11 mouse cellular contexts compared by ENCODE assay signal in genomic region chr19:58816453-58817041, GRCm38 (mm10). TPM values are rescaled to one million over a fixed set of nuclear protein-coding genes. Genes with fewer than 3 reads are reported as not detected.
DNase-seq lines count a peak whose midpoint lies in the region; ATAC-seq and TF ChIP-seq lines count a peak whose summit lies in the region.
"Had no signal": no experiment of that assay in that cellular context is flagged by ENCODE, and none has a peak within 500 bp of the region (broad histone marks: within the 10 kb centered on the region; RNA-seq: fewer than 3 reads in every experiment).

No protein-coding gene starts in this region.

- TF ChIP-seq CTCF in intestine, postnatal 0 days (IDR thresholded peaks at IDR 0.05; ENCODE audit: low read depth) = no peak

- no peaks in the 10 kb centered on the region for H3K36me3 ChIP-seq in intestine, embryonic 14.5 days (ENCODE audit: control insufficient read depth, insufficient read depth, low read length)
- H3K36me3 ChIP-seq in intestine, postnatal 0 days (ENCODE audit: control insufficient read depth, insufficient read depth) = no peaks in the 10 kb centered on the region
- H3K36me3 ChIP-seq in heart, embryonic 14.5 days (ENCODE audit: control insufficient read depth, insufficient read depth, low read length) = 0 out of 2 replicates have a peak, but pooled peaks cover 3% of the 10 kb centered on the region
- no peaks in the 10 kb centered on the region for H3K36me3 ChIP-seq in forebrain, embryonic 14.5 days (ENCODE audit: control insufficient read depth, insufficient read depth, low read length)
- 0 out of 2 replicates have a peak, but pooled peaks cover 2% of the 10 kb centered on the region for H3K36me3 ChIP-seq in forebrain, embryonic 16.5 days (ENCODE audit: control insufficient read depth, insufficient read depth)
- H3K36me3 ChIP-seq: liver, embryonic 12.5 days had no signal

- H3K9ac ChIP-seq in intestine, embryonic 14.5 days (ENCODE audit: low read length) = no peak overlapping the region
- no peak overlapping the region for H3K9ac ChIP-seq in intestine, postnatal 0 days (ENCODE audit: low read depth, low read length)
- peak overlapping the region; percentile 21; the same call in 1 of the 2 replicates for H3K9ac ChIP-seq in heart, embryonic 14.5 days (ENCODE audit: low read length)
- no peak overlapping the region for H3K9ac ChIP-seq in forebrain, embryonic 14.5 days (ENCODE audit: low read length)
- no peak overlapping the region for H3K9ac ChIP-seq in forebrain, embryonic 16.5 days (replicated peaks; ENCODE audit: low read depth, low read length)
- H3K9ac ChIP-seq: liver, embryonic 12.5 days had no signal

- H3K4me1 ChIP-seq in intestine, embryonic 14.5 days (replicated peaks; ENCODE audit: control insufficient read depth, insufficient read depth, low read length) = peaks cover 7% of the 10 kb centered on the region; the same call in 1 of the 2 replicates
- no peaks in the 10 kb centered on the region for H3K4me1 ChIP-seq in intestine, postnatal 0 days (replicated peaks; ENCODE audit: control insufficient read depth, insufficient read depth, low read length)
- H3K4me1 ChIP-seq in brown adipose tissue, adult 24 weeks (ENCODE audit: control insufficient read depth, insufficient read depth, insufficient read length, low read length) = peaks cover 26% of the 10 kb centered on the region
- H3K4me1 ChIP-seq in heart, embryonic 14.5 days (ENCODE audit: control insufficient read depth in 2 of 2, insufficient read depth in 2 of 2, low read length in 2 of 2) = peaks cover 26 to 32% of the 10 kb centered on the region in 2 experiments
- no peaks in the 10 kb centered on the region for H3K4me1 ChIP-seq in forebrain, embryonic 14.5 days (ENCODE audit: control insufficient read depth, insufficient read depth, low read length)
- no peaks in the 10 kb centered on the region for H3K4me1 ChIP-seq in forebrain, embryonic 16.5 days (replicated peaks; ENCODE audit: control insufficient read depth, insufficient read depth, low read length)
- H3K4me1 ChIP-seq: liver, embryonic 12.5 days had no signal

- no peaks in the 10 kb centered on the region for H3K9me3 ChIP-seq in intestine, embryonic 14.5 days (ENCODE audit: control insufficient read depth, low read length)
- H3K9me3 ChIP-seq in intestine, postnatal 0 days (ENCODE audit: control insufficient read depth) = no peaks in the 10 kb centered on the region
- no peaks in the 10 kb centered on the region for H3K9me3 ChIP-seq in heart, embryonic 14.5 days (ENCODE audit: control insufficient read depth, low read length)
- no peaks in the 10 kb centered on the region for H3K9me3 ChIP-seq in forebrain, embryonic 14.5 days (replicated peaks; ENCODE audit: control insufficient read depth, low read length)
- H3K9me3 ChIP-seq in forebrain, embryonic 16.5 days (ENCODE audit: control insufficient read depth, low read length) = no peaks in the 10 kb centered on the region
- H3K9me3 ChIP-seq: liver, embryonic 12.5 days had no signal

- no peaks in the 10 kb centered on the region for H3K27me3 ChIP-seq in intestine, embryonic 14.5 days (replicated peaks; ENCODE audit: control insufficient read depth, insufficient read depth, low read length)
- H3K27me3 ChIP-seq in intestine, postnatal 0 days (replicated peaks; ENCODE audit: control insufficient read depth, insufficient read depth, low read length) = no peaks in the 10 kb centered on the region
- no peaks in the 10 kb centered on the region for H3K27me3 ChIP-seq in heart, embryonic 14.5 days (ENCODE audit: control insufficient read depth, insufficient read depth, low read length)
- no peaks in the 10 kb centered on the region for H3K27me3 ChIP-seq in forebrain, embryonic 14.5 days (replicated peaks; ENCODE audit: control insufficient read depth, insufficient read depth, low read length)
- no peaks in the 10 kb centered on the region for H3K27me3 ChIP-seq in forebrain, embryonic 16.5 days (replicated peaks; ENCODE audit: control insufficient read depth, insufficient read depth, low read length)
- H3K27me3 ChIP-seq: liver, embryonic 12.5 days had no signal

- H3K4me3 ChIP-seq in intestine, embryonic 14.5 days (ENCODE audit: low read depth, low read length) = no peak overlapping the region
- H3K4me3 ChIP-seq in intestine, postnatal 0 days (ENCODE audit: low read depth, low read length) = no peak overlapping the region
- H3K4me3 ChIP-seq in brown adipose tissue, adult 24 weeks (ENCODE audit: insufficient read depth, low read depth, low read length) = no peak overlapping the region
- no peak overlapping the region for H3K4me3 ChIP-seq in heart, embryonic 14.5 days (ENCODE audit: control insufficient read depth in 1 of 2, insufficient read depth in 1 of 2, low read depth in 1 of 2, low read length in 2 of 2)
- no peak overlapping the region for H3K4me3 ChIP-seq in forebrain, embryonic 14.5 days (ENCODE audit: low read depth, low read length)
- no peak overlapping the region for H3K4me3 ChIP-seq in forebrain, embryonic 16.5 days (replicated peaks; ENCODE audit: low read length)
- H3K4me3 ChIP-seq: liver, embryonic 12.5 days had no signal

- H3K4me2 ChIP-seq in intestine, embryonic 14.5 days (ENCODE audit: low read length) = no peak overlapping the region
- H3K4me2 ChIP-seq in intestine, postnatal 0 days (replicated peaks; ENCODE audit: low read depth) = no peak overlapping the region
- H3K4me2 ChIP-seq in heart, embryonic 14.5 days (ENCODE audit: low read length) = no peak overlapping the region
- no peak overlapping the region for H3K4me2 ChIP-seq in forebrain, embryonic 14.5 days (ENCODE audit: low read length)
- H3K4me2 ChIP-seq in forebrain, embryonic 16.5 days (ENCODE audit: low read length) = no peak overlapping the region
- H3K4me2 ChIP-seq: liver, embryonic 12.5 days had no signal

- no peak for DNase-seq in intestine, embryonic 14.5 days (ENCODE audit: low spot score)
- DNase-seq in left cerebral cortex, adult 18-20 months (ENCODE audit: low spot score in 2 of 2) = peak; percentile 70 to 85
- DNase-seq in thymus, postnatal 25 days = no peak
- DNase-seq in forebrain, embryonic 14.5 days (ENCODE audit: low spot score) = no peak

- H3K27ac ChIP-seq in intestine, embryonic 14.5 days (ENCODE audit: low read depth) = peak overlapping the region; percentile 7; the same call in 1 of the 2 replicates
- H3K27ac ChIP-seq in intestine, postnatal 0 days (ENCODE audit: low read depth, low read length) = no peak overlapping the region
- H3K27ac ChIP-seq in brown adipose tissue, adult 24 weeks (replicated peaks; ENCODE audit: low read depth, low read length) = peak overlapping the region; percentile 21; the same call in 1 of the 2 replicates
- no peak overlapping the region for H3K27ac ChIP-seq in heart, embryonic 14.5 days (replicated peaks in 1 of 2; ENCODE audit: control insufficient read depth in 1 of 2, insufficient read depth in 1 of 2, low read depth in 2 of 2, low read length in 2 of 2)
- no peak overlapping the region; the same call in 1 of the 2 replicates for H3K27ac ChIP-seq in forebrain, embryonic 14.5 days (ENCODE audit: low read depth, low read length)
- no peak overlapping the region for H3K27ac ChIP-seq in forebrain, embryonic 16.5 days (ENCODE audit: low read length)
- H3K27ac ChIP-seq: liver, embryonic 12.5 days had no signal

- WGBS in intestine, embryonic 14.5 days = 53% methylated on average over 17 of the region's 17 CpGs
- 65% methylated on average over 17 of the region's 17 CpGs for WGBS in intestine, postnatal 0 days
- 62% methylated on average over 17 of the region's 17 CpGs for WGBS in heart, embryonic 14.5 days
- 89% methylated on average over 17 of the region's 17 CpGs for WGBS in forebrain, embryonic 14.5 days
- WGBS in forebrain, embryonic 16.5 days = 84% methylated on average over 17 of the region's 17 CpGs

- ATAC-seq in intestine, embryonic 14.5 days (replicated peaks; ENCODE audit: low FRiP score, low TSS enrichment, low read depth) = no peak
- no peak for ATAC-seq in intestine, postnatal 0 days
- no peak for ATAC-seq in heart, embryonic 14.5 days (ENCODE audit: insufficient number of reproducible peaks, insufficient read depth, low FRiP score, low read depth)
- no peak for ATAC-seq in forebrain, embryonic 14.5 days
- ATAC-seq in forebrain, embryonic 16.5 days = no peak
- ATAC-seq: liver, embryonic 12.5 days had no signal

RNA-seq across cellular contexts. Expression of gene 1700019N19Rik, which starts 22.3 kb away (rescaled TPM):
- not detected in 2 replicates for polyA plus RNA-seq in intestine, embryonic 14.5 days (2014; fragmentation: Nextera tagmentation; extraction: Ambion mirVana)
- not detected in 2 replicates for polyA plus RNA-seq in intestine, postnatal 0 days (2015; fragmentation: Nextera tagmentation; extraction: Ambion mirVana)
- not detected in 2 replicates for polyA plus RNA-seq in brown adipose tissue, adult 24 weeks (2012; ENCODE audit: insufficient read depth, insufficient read length, missing spikeins)
- not detected in 2 replicates for polyA plus RNA-seq in heart, embryonic 14.5 days (2014; fragmentation: Nextera tagmentation; extraction: Ambion mirVana)
- total RNA-seq in left cerebral cortex, adult 18-20 months (2021) = under 1 TPM in 1 of 2 experiments, not detected in 1; 0.84 TPM
- polyA plus RNA-seq in forebrain, embryonic 14.5 days (2014; fragmentation: Nextera tagmentation; extraction: Ambion mirVana) = not detected in 2 replicates
- polyA plus RNA-seq in forebrain, embryonic 16.5 days (2015; fragmentation: Nextera tagmentation; extraction: Ambion mirVana) = not detected in 2 replicates
- total RNA-seq: common myeloid progenitor, adult 5-6 weeks; gastrocnemius, postnatal 4 days had no signal

RNA-seq across cellular contexts. Expression of gene Pnliprp2, which starts 57.0 kb away (rescaled TPM):
- 2.8 and 4.4 TPM in 2 replicates for polyA plus RNA-seq in intestine, embryonic 14.5 days (2014; fragmentation: Nextera tagmentation; extraction: Ambion mirVana)
- polyA plus RNA-seq in intestine, postnatal 0 days (2015; fragmentation: Nextera tagmentation; extraction: Ambion mirVana) = 5.2 and 5.3 TPM in 2 replicates
- polyA plus RNA-seq in brown adipose tissue, adult 24 weeks (2012; ENCODE audit: insufficient read depth, insufficient read length, missing spikeins) = not detected in 2 replicates
- polyA plus RNA-seq in heart, embryonic 14.5 days (2014; fragmentation: Nextera tagmentation; extraction: Ambion mirVana) = 0.12 TPM in 1 of 2 replicates, not detected in the other
- total RNA-seq in left cerebral cortex, adult 18-20 months (2021) = not detected
- 0.22 and 0.63 TPM in 2 replicates for polyA plus RNA-seq in forebrain, embryonic 14.5 days (2014; fragmentation: Nextera tagmentation; extraction: Ambion mirVana)
- 0.36 and 0.57 TPM in 2 replicates for polyA plus RNA-seq in forebrain, embryonic 16.5 days (2015; fragmentation: Nextera tagmentation; extraction: Ambion mirVana)
- total RNA-seq: common myeloid progenitor, adult 5-6 weeks; gastrocnemius, postnatal 4 days had no signal

Comparison
In these comparisons a context has a peak if more than half of its experiments do, and no peak if none do; other contexts are left out.
1. H3K27ac ChIP-seq: peak in intestine, embryonic 14.5 days (single experiment) and brown adipose tissue, adult 24 weeks (single experiment); none in intestine, postnatal 0 days (single experiment), heart, embryonic 14.5 days (0 of 2), forebrain, embryonic 14.5 days (single experiment) and forebrain, embryonic 16.5 days (single experiment).
2. DNase-seq: peak in left cerebral cortex, adult 18-20 months (2 of 2); none in intestine, embryonic 14.5 days (single experiment), thymus, postnatal 25 days (single experiment) and forebrain, embryonic 14.5 days (single experiment).